Mouse (Mus musculus): ENCODE measurements around the gene Scamp3.

Scamp3 gene

DNA sequence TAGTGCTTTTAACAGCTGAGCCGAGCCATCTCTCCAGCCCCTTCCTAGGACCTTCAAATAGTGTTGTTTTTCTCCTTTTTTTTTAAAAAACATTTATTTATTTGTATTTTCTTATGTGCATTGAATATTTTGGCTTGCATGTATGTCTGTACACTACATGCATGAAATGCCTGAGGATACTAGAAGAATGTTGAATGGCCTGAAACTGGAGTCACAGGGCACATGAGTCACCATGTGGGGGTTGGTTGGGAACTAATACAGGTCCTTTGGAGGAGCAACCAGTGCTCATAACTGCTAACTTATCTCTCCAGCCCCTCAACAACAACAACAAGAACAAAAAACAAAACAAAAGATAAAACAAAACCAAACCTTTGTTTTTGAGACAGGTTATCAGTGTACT lies 14.2 kb upstream of the Scamp3 start:
- in situ Hi-C loops (cut with MboI, MseI) = no loop called here

GRCm38 (mm10) chr3:89163643-89164245 lies 13.5 kb upstream of the Scamp3 start:
- in situ Hi-C loops (cut with MboI, MseI) = no loop called here

DNA sequence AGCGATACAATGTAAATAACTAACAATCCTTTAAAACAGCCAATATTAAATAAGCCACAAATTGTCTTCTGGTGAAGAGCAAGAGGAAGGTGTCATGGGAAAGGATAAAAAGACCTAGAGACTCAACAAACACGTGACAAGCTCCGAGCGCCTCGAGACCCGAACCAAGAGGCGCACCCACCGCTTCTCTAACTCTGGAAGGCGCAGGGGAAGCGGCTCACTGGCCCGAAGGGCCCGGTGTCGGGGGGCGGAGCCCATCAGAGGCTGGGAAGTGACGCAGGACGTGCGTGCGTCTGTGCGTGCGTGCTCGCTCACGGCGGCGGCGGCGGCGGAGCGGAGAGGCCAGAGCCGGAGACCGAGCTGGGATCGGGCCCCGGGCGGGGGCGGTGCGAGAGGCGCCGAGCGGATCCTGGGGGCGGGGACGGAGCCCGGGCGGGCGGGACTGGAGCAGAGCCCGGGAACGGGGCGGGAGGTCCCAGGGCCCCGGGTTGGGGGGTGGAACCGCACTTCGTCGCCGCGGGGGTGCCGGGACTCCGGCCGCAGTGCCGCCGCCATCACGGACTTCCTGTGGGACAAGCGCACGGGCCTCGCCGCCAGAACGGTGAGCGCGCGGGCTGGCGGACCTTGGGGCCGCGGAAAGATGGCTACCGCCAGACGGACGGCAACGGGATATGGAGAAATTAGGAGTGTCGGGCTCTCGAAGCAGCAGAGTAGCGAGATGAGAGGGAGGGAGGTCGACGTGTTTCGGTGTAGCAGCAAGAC lies 12.6 kb upstream of the Scamp3 start, which contains the start of gene Clk2:
TSS of gene Clk2 (plus strand) at position 290 of the 762 bp plus-strand sequence.
- in situ Hi-C loops (cut with MboI, MseI) = no loop called here

DNA sequence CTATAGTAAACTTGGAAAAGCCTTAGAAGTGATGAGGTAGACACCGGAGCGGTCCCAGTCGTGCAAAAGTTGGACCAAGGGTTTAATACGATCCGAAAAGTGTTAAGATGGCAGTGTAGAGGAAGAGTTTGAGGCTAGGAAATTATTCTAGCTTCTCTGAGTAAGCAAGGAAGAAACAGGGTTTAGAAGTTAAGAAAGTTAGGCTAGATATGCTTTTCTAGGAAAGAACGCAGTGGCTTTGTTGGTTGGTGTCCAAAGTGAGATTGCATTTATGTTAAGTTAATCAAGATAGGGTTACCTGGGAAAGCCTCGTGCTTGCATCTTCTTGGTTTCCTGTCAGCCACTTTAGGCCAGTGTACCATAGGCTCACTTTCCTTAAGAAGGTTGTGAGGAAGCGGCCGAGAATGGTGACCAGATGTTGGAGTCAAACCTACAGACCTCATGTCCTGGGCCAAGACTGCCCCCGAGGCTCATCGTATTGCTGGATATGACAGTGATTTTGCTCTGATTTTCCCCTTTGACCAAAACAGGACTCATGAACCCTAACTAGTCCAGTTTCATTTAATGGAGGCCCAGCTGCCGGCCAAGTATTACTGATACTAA lies 11.9 kb upstream of the Scamp3 start:
- in situ Hi-C loops (cut with MboI, MseI) = no loop called here

DNA sequence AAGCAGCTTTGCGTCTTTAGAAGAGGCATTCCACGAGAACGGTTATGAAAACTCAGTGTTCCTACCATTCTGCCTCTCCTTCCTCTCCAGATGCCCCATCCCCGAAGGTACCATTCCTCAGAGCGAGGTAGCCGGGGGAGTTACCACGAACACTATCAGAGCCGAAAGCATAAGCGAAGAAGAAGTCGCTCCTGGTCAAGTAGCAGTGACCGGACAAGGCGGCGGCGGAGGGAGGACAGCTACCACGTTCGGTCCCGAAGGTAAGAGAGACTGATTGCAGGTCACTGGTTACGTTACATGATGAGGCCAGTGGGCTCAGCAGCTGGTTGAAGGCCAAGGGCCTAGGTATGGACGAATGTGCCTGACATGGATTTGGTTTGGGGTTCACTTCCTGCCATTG lies 10.3 kb upstream of the Scamp3 start:
- in situ Hi-C loops (cut with MboI, MseI) = no loop called here

DNA sequence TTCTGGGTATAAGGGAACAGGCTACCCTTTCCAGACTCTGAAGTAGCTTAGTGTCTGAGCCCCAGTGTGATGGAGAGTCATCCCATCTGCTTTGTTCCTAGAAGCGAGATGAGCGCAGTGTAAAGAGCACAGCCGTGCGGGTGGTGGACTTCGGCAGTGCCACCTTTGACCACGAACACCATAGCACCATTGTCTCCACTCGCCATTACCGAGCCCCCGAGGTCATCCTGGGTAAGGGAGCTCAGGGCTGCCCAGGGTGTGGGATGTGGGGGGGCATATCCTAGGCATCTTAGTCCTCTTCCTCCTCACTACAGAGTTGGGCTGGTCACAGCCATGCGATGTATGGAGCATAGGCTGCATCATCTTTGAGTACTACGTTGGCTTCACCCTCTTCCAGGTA lies 2.4 kb upstream of the Scamp3 start:
- in situ Hi-C loops (cut with MboI, MseI) = no loop called here

DNA sequence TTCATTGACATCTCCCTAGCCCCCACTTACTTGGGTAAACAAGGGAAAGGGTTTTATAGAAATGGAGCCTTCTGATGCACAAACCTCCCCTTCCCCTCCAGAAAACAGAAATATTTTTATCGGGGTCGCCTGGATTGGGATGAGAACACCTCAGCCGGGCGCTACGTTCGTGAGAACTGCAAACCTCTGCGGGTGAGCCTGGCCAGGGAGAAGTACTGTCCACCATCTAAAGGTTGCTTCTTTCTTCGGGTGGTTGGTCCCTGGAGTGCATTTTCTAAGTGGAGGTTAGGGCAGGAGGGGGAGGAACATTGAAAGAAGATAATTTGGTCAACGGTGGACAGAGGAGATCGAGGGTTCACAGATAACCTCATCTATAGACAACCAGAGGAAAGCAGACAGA lies 1.7 kb upstream of the Scamp3 start:
- in situ Hi-C loops (cut with MboI, MseI) = no loop called here

- in situ Hi-C loops (cut with MboI, MseI) = no loop called here
Observed at GRCm38 (mm10) chr3:89176421-89176820, 852 bp upstream of the Scamp3 start.

GRCm38 (mm10) chr3:89178107-89178385 lies 773 bp downstream of the Scamp3 start:
- in situ Hi-C loops (cut with MboI, MseI) = no loop called here

GRCm38 (mm10) chr3:89179056-89179455 lies 1.8 kb downstream of the Scamp3 start:
- in situ Hi-C loops (cut with MboI, MseI) = no loop called here

GRCm38 (mm10) chr3:89181749-89182500 lies 4.7 kb downstream of the Scamp3 start:
- in situ Hi-C loops (cut with MboI, MseI) = no loop called here

- in situ Hi-C loops (cut with MboI, MseI) = no loop called here
Observed at GRCm38 (mm10) chr3:89182531-89183057, 5.3 kb downstream of the Scamp3 start.

DNA sequence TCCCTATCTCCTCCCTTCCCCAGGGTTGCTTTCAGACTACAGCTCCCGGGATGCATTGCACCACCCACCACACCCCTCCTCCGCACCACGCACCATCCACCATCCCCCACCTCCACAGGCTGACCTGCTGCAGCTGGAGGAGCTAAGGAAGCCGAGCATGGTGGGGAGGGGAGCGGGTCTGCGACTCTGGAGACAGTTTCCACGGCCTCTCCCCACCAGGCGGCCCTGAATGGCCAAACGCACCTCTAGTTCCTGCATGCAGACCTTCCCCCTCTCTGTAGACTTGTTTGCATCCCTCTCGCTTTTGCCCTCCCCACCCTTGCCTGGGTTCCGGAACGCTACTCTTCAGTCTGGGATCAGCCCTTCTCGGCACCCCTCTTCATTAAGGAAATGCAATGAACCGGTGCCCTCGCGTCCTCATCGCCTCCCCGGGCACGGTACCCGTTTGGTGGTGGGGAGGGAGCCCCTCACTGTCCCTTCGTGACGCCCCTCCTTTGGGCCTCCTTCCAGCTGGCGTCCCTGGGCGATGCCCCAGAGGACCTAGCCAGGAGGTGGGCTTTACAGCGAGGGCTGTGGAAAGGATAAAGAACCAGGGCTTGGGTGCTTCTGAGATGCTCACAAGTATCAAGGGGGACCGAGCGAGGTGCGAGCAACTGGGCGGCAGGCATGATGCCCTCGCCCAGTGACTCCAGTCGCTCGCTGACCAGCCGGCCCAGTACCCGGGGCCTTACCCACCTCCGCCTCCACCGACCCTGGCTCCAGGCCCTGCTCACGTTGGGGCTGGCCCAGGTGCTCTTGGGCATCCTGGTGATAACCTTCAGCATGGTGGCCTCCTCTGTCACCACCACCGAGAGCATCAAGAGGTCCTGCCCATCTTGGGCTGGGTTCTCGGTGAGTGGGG lies 6.0 kb downstream of the Scamp3 start, which contains the start of gene Fam189b:
TSS of gene Fam189b (plus strand) at position 86 of the 901 bp plus-strand sequence.
- in situ Hi-C loops (cut with MboI, MseI) = no loop called here

- in situ Hi-C loops (cut with MboI, MseI) = no loop called here
Observed at GRCm38 (mm10) chr3:89183959-89184315, 6.7 kb downstream of the Scamp3 start.

DNA sequence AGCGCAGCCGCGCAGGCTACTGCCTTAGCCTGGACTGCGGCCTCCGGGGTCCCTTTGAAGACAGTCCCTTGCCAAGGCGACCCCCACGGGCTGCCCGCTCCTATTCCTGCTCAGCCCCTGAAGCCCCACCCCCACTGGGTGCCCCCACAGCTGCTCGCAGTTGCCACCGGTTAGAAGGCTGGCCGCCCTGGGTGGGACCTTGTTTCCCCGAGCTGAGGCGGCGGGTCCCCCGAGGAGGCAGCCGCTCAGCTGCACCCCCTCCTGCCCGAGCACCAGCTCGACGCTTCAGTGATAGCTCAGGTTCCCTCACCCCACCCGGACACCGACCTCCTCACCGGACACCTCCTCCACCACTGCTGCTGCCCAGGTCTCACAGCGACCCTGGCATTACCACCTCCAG lies 9.9 kb downstream of the Scamp3 start:
- in situ Hi-C loops (cut with MboI, MseI) = no loop called here

DNA sequence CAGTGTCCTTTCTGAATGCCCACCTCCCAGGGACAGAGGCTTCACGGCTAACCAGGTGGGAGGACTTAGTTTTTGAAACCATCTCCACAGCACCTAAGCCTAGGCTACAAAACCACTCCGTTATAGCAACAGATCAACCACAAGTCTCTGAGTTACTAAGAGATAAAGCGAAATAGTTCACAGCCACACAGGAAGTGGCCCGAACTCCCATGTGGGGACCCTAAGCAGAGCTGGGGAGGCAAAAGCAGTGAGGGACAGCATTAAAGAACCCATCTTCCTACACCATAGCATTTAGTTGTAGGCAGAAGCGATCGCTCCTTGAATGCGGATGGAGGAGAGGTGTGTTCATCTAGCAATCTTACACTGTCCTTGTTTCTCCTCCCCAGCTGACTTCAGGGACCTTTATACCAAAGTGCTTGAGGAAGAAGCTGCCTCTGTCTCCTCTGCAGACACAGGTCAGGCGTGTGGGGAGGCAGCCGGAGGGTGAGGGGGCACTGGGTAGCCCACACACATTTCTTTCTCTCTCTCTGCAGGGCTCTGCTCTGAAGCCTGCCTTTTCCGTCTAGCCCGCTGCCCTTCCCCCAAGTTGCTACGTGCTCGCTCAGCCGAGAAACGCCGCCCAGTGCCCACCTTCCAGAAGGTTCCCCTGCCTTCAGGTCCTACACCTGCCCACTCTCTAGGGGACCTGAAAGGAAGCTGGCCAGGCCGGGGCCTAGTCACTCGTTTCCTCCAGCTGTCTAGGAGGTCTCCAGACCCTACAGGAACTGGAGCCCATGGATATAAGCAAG lies 10.6 kb downstream of the Scamp3 start:
- in situ Hi-C loops (cut with MboI, MseI) = no loop called here

- in situ Hi-C loops (cut with MboI, MseI) = no loop called here
Observed at GRCm38 (mm10) chr3:89188478-89188875, 11.2 kb downstream of the Scamp3 start.

- in situ Hi-C loops (cut with MboI, MseI) = no loop called here
Observed at GRCm38 (mm10) chr3:89190436-89190835, 13.2 kb downstream of the Scamp3 start.

DNA sequence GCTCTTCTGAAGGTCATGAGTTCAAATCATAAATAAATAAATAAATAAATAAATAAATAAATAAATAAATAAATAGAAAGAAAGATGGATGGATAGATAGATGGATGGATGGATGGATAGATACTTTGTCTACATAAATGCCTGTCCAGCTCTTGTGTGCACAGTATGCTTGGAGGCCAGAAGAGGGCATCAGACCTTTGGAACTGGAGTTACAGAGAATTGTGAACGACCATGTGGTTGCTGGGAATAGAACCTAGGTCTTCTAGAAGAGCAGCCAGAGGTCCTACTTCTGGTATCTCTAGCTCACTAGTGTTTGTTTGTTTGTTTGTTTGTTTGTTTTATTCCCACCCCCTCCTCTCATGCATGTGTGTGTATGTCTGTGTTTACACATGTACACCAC lies 16.1 kb downstream of the Scamp3 start:
- in situ Hi-C loops (cut with MboI, MseI) = no loop called here

- in situ Hi-C loops (cut with MboI, MseI) = no loop called here
Observed at GRCm38 (mm10) chr3:89193853-89194252, 16.6 kb downstream of the Scamp3 start.
